Mouse (Mus musculus) megakaryocyte, embryonic 14.5 days (primary cell): Measurements from ENCODE around the gene Sec11a.

Source experiments
- FLI1 ChIP-seq: IDR thresholded peaks from 2 replicates; pipeline ENCODE4 v1.6.1; 2012; ENCODE audit warnings: low read length, inconsistent platforms, mixed read lengths
- GATA1 ChIP-seq: IDR thresholded peaks from 3 replicates; pipeline ENCODE4 v1.6.1; 2012; ENCODE audit warnings: mixed read lengths, low read length, inconsistent platforms, borderline replicate concordance

GRCm38 (mm10) chr7:80951461-80951860, 3.9 kb upstream of the Sec11a start:
- TF ChIP-seq GATA1 (no peak), FLI1 (no peak)
